Mouse (Mus musculus) ES-E14 (cell line): ENCODE measurements around the gene Csnk2b. TPM values are rescaled to one million over a fixed set of nuclear protein-coding genes. Genes with fewer than 3 reads are reported as not detected.
"Not testable (repeated sequence)": the region's sequence is repeated elsewhere in the genome, so short reads cannot be mapped to it uniquely, and the experiment has no call there.

Source experiments
- DNase-seq: peaks from one replicate; pipeline ENCODE4 v3.0.0-alpha.2; 2013; ENCODE audit warnings: low read depth, low spot score
- H3K27ac ChIP-seq: 2 replicates; pipeline ENCODE4 v1.5.1; 2012; ENCODE audit warnings: low read depth, mild to moderate bottlenecking, low read length, moderate library complexity, mixed read lengths; ENCODE audit not compliant: poor library complexity, insufficient read depth, severe bottlenecking
- H3K36me3 ChIP-seq: 2 replicates; pipeline ENCODE4 v1.6.1; 2012; ENCODE audit warnings: mild to moderate bottlenecking, low read length, moderate library complexity, mixed read lengths; ENCODE audit not compliant: control insufficient read depth, poor library complexity, insufficient read depth, severe bottlenecking
- H3K4me1 ChIP-seq, 2 experiments: fragments of 150-350 bp in 1 of 2; sonication (generic) in 1 of 2; 2 replicates each; pipeline ENCODE4 v1.6.1; 2012; ENCODE audit warnings: low read length in 2 of 2, mild to moderate bottlenecking in 1 of 2, mixed read lengths in 1 of 2; ENCODE audit not compliant: control insufficient read depth in 2 of 2, insufficient read depth in 2 of 2, poor library complexity in 1 of 2
- H3K4me3 ChIP-seq, 2 experiments: fragments of 150-350 bp in 1 of 2; sonication (generic) in 1 of 2; 2 replicates each; pipeline ENCODE4 v1.5.1; 2012; ENCODE audit warnings: low read length in 2 of 2, low read depth in 1 of 2, mild to moderate bottlenecking in 1 of 2, mixed read lengths in 1 of 2; ENCODE audit not compliant: insufficient read depth in 1 of 2, poor library complexity in 1 of 2, severe bottlenecking in 1 of 2
- H3K9ac ChIP-seq: 2 replicates; pipeline ENCODE4 v1.6.1; 2012; ENCODE audit warnings: low read depth, mild to moderate bottlenecking, low read length, mixed read lengths; ENCODE audit not compliant: poor library complexity, insufficient read depth, severe bottlenecking
- H3K9me3 ChIP-seq: fragments of 150-350 bp; sonication (generic); 2 replicates; pipeline ENCODE4 v1.6.1; 2012; ENCODE audit warnings: low read depth, mild to moderate bottlenecking, low read length; ENCODE audit not compliant: control insufficient read depth, insufficient read depth
- CHD2 ChIP-seq: IDR thresholded peaks from 2 replicates; pipeline ENCODE4 v1.6.1; 2014; ENCODE audit warnings: mild to moderate bottlenecking, low read depth, low read length, inconsistent platforms
- HCFC1 ChIP-seq: IDR thresholded peaks from 2 replicates; pipeline ENCODE4 v1.6.1; 2012; ENCODE audit warnings: low read length, inconsistent platforms, borderline replicate concordance; ENCODE audit not compliant: insufficient read depth
- MAFK ChIP-seq: IDR thresholded peaks from 2 replicates; pipeline ENCODE4 v1.6.1; 2014; ENCODE audit warnings: mild to moderate bottlenecking, low read depth, low read length, inconsistent platforms; ENCODE audit not compliant: insufficient read depth
- ZC3H11A ChIP-seq: IDR thresholded peaks from 2 replicates; pipeline ENCODE4 v1.6.1; 2012; ENCODE audit warnings: low read depth, mild to moderate bottlenecking, inconsistent platforms, low read length, borderline replicate concordance
- ZNF384 ChIP-seq: IDR thresholded peaks from 2 replicates; pipeline ENCODE4 v1.6.1; 2012; ENCODE audit warnings: low read depth, low read length, inconsistent platforms
- in situ Hi-C, 2 experiments: fragments of 600-800 bp; cut with MboI; formaldehyde crosslinking; loops; one replicate each; pipeline ENCODE4 v1.15.1; 2025; ENCODE audit warnings: low sequenced_read_pairs in 2 of 2, inconsistent platforms in 1 of 2; ENCODE audit not compliant: unreplicated experiment in 2 of 2
- total RNA-seq: library from RNA; depleted of rRNA; stranded (reverse); fragments of 300-350 nt; gene quantifications from 2 replicates; pipeline ENCODE4 v1.2.3, GENCODE M21; 2012

The Csnk2b gene
- total RNA-seq, 1 experiment, result 98.6 TPM

- no peak overlapping the region for H3K27ac ChIP-seq
- no peak overlapping the region for H3K9ac ChIP-seq
These were observed 3.7 kb upstream of the Csnk2b start for GRCm38 (mm10) chr17:35125578-35125977.

GRCm38 (mm10) chr17:35125081-35125480 lies 3.2 kb upstream of the Csnk2b start:
- Histone ChIP-seq H3K9ac (no peak overlapping the region), H3K4me3 (no peak overlapping the region)
- TF ChIP-seq ZNF384 (no peak), CHD2 (no peak), HCFC1 (no peak), ZC3H11A (no peak), MAFK (no peak)

More at GRCm38 (mm10) chr17:35125578-35125977, 3.7 kb upstream of the Csnk2b start:
- no peaks in the 10 kb centered on the region for H3K9me3 ChIP-seq
- in situ Hi-C loops, result no loop called here
- H3K4me3 ChIP-seq, result peak overlapping the region in 1 of 2 experiments; percentile 76; a peak in 1 of 4 replicates
- TF ChIP-seq ZC3H11A, result no peak
- TF ChIP-seq MAFK, result no peak
- TF ChIP-seq ZNF384, result no peak
- TF ChIP-seq HCFC1, result no peak
- TF ChIP-seq CHD2, result no peak
- no peak for DNase-seq
- peaks cover 10% of the 10 kb centered on the region; the same call in 1 of the 2 replicates for H3K36me3 ChIP-seq
- peaks cover 0 to 4% of the 10 kb centered on the region in 2 experiments; a peak in 1 of 4 replicates for H3K4me1 ChIP-seq

GRCm38 (mm10) chr17:35124261-35124896 lies 2.5 kb upstream of the Csnk2b start:
- not testable (repeated sequence) for H3K4me3 ChIP-seq, H3K9ac ChIP-seq, DNase-seq, H3K4me1 ChIP-seq, H3K27ac ChIP-seq, H3K9me3 ChIP-seq
- H3K36me3 ChIP-seq, result peaks cover 13% of the 10 kb centered on the region; the same call in 1 of the 2 replicates
- in situ Hi-C loops, result loop anchor here in 1 of 2 experiments (25.0 kb wide), 1 partner anchor 112 kb away; the partner anchor contains the start of genes Vars and Vwa7

More at GRCm38 (mm10) chr17:35125081-35125480, 3.2 kb upstream of the Csnk2b start:
- peaks cover 0 to 4% of the 10 kb centered on the region in 2 experiments; a peak in 1 of 4 replicates for H3K4me1 ChIP-seq
- in situ Hi-C loops, result no loop called here
- H3K27ac ChIP-seq, result no peak overlapping the region
- H3K9me3 ChIP-seq, result no peaks in the 10 kb centered on the region
- H3K36me3 ChIP-seq, result peaks cover 10% of the 10 kb centered on the region; the same call in 1 of the 2 replicates
- no peak for DNase-seq

GRCm38 (mm10) chr17:35123287-35123686 lies 1.4 kb upstream of the Csnk2b start:
- not testable (repeated sequence) for H3K4me3 ChIP-seq, H3K9ac ChIP-seq
- in situ Hi-C loops, result loop anchor here in 1 of 2 experiments (25.0 kb wide), 1 partner anchor 111 kb away; the partner anchor contains the start of genes Vars and Vwa7

More at GRCm38 (mm10) chr17:35123287-35123686, 1.4 kb upstream of the Csnk2b start:
- H3K9me3 ChIP-seq, H3K27ac ChIP-seq, DNase-seq, H3K4me1 ChIP-seq: not testable (repeated sequence)
- peaks cover 18% of the 10 kb centered on the region for H3K36me3 ChIP-seq
